Mouse (Mus musculus) c-Kit-positive CD71-negative TER-119-negative erythroid progenitor cells, embryonic 14.5 days (primary cell): ENCODE measurements around the gene Gm28079.
"Not testable (repeated sequence)": the region's sequence is repeated elsewhere in the genome, so short reads cannot be mapped to it uniquely, and the experiment has no call there.

Experiments used
- DNase-seq: peaks from one replicate; pipeline ENCODE4 v3.0.0-alpha.2; 2013; ENCODE audit warnings: low read depth

Gm28079 gene

DNA sequence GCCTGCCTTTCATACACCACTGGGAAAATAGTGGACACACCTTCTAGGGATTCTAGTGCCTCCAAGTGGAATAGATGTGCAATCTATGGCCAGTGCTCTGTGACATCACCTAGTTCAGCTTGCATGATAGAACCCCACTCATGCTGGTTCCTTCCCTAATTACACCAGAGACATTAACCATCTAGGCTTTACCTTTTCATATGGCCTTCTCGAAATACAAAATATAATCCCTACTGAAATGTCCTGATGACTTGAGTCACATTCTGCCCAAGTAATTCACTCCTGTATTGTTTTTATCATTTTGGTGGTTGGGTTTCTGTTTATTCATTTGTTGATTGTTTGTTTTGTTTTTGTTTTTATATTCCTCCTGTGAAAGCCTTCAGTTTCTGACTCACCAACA lies at the start of gene Gm28079:
Gene Gm28079 (minus strand): TSS at position 101 of the 400 bp plus-strand sequence.
- DNase-seq, result not testable (repeated sequence)
